Mouse (Mus musculus) left cerebral cortex, postnatal 25 days (tissue): ENCODE data around the gene Sparcl1. TPM values are rescaled to one million over a fixed set of nuclear protein-coding genes. Genes with fewer than 3 reads are reported as not detected.

Experiments used
- DNase-seq, 2 experiments: peaks; one replicate each; pipeline ENCODE4 v3.0.0; 2022; ENCODE audit warnings: low spot score in 2 of 2, mixed read lengths in 1 of 2
- intact Hi-C: fragments of 180-260 bp; cut with DNase I; formaldehyde crosslinking; loops from one replicate; pipeline ENCODE4 v1.15.1; 2025
- total RNA-seq, 2 experiments: library from RNA; stranded (reverse); gene quantifications; 2 replicates each; pipeline ENCODE4 v1.2.3; 2021

The Sparcl1 gene
- total RNA-seq, 2 experiments from 2014 or later: 1,388 to 1,439 TPM

DNA sequence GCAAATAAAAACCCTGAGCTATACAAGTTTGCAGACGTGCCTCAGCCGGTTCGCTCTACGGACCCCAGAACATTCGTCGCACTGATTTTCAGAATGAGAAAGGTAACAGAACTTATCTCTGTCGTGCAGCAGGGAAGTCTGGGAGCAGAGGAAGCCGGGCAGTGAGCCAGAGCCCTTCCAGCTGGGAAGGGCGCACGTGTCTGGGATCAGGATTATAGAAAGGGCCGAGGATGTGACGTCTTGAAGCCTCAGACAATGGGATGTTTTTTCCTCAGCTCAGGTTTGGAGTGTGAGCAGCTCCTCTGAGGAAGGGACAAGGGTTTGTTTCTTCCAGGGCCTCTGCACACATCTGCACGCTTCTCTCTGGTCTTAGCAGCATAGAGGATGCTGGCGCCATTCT is 1.6 kb upstream of the Sparcl1 start:
- DNase-seq: peak in 1 of 2 experiments; percentile 54
- intact Hi-C loops: loop anchor here (10.0 kb wide), 1 partner anchor 340 kb away; the partner anchor contains the start of gene Pkd2

DNA sequence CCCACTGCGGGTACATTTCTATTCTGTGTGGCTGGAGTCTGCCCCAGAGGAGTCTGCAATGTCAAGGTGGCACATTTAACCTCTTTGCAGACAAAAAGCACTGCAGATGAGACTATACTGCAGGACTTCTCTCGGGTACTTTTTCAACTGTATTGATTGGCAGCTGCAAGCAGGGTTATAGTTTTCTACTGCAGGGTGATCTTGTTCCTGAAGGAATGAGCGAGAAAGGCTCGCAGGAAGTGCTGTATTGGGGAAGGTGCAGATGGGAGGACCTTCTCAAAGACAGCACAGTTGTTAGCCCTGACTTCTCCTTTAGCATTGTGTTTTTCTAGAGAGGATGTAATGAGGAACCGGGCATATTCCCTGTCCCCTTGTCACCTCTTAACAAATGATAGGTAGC is 1.0 kb downstream of the Sparcl1 start:
- peak in 1 of 2 experiments; percentile 55 for DNase-seq
- intact Hi-C loops: loop anchor here (10.0 kb wide), 1 partner anchor 342 kb away; the partner anchor contains the start of gene Pkd2

DNA sequence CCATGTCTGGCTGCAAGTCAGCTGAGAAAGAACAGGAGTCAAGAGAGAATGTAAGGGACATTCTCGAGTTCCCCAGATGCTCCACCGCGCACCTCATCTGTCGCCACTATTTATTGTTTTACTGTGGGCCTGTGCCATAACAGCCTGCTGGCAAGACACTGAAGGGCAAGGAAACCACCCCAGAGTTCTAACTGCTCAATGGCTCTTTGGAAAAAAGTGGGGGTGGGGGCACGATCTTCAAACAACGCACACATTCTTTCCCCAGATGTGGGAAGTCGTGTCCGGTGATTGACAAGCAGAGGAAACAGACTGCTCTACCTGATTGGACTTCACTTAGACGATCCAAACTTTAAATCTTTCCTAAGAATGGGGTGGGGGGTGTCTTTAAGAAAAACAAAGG is 1.5 kb downstream of the Sparcl1 start:
- DNase-seq: peak; percentile 47 to 53
- intact Hi-C loops: loop anchor here (10.0 kb wide), 1 partner anchor 343 kb away; the partner anchor contains the start of gene Pkd2

DNA sequence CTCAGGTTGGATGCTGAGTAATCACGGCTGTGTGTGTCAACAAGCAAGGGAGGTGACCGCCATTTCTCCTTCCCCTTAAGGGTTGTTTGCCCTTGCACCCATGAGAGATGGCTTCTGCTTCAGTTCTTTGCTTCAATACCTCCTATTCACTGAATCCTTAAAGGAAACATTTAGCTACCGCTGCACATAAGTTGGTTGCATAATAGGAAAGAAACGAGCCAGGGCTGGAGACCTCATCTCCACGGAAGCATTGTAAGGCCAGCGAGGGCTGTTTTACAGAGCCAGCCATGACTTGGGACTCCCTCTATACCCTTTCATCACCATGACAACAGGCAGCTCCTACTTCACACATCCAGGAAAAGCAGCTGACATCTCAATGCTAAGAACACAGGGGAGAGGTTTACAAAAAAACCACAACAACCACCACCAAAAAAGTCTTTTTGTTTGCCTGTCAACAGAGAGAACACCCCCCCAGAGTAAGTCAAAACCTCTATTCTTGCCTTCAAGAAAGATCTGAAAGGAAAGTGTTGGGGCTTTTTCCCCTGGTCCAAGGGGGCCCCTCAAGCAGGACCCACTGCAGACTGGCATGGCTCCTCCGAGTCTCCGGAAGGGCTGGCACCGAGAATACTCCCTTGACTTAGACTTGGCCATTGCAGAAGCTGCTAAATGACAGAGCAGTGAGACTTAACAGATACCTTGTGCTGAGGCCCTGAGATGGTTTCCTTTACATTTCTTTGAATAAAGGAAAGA is 3.2 kb downstream of the Sparcl1 start:
- intact Hi-C loops: loop anchor here (10.0 kb wide), 1 partner anchor 344 kb away; the partner anchor contains the start of gene Pkd2
- peak; percentile 79 to 90 for DNase-seq

DNA sequence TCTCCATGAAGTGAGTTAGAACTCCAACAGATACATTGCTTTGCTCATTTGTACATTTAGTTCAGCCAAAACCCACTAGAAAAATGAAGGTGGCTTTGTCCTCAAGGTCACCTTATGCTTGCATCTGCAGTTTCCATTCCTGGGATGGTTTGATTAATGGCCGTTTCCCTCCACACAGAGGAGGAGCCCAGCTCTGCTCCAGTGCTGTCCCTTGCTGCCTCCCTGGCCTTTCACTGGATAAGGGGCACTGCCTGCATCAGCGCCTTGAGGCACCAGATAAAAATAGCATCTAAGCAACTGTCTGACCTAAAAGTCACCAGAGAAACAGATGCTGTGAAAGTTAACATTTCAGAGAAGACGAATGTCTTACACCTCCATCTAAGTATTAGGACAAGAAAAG is 4.0 kb downstream of the Sparcl1 start:
- intact Hi-C loops: no loop called here
- DNase-seq: peak in 1 of 2 experiments; percentile 19

DNA sequence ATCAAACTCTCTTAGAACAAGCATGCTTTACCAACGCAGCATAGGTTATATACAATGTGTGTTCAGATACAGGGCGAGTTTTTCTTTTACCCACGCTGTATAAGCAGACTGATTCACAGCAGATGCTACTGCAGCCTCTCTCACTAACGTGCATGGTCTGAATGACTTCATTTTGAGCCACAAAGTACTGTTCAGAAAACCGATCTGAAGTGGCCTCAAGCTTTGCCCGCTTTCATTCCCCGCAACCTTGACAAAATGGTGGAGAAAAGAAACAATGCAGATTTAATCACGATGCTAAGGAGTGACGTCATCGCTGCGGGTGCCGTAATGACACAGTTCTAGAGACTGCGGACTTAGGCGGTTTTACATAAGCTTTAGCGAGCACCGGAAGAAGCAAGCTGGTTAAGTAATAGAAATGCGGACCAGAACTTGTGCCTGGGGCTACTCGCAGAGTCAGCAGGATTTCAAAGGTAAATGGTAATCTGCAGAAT is 4.6 kb downstream of the Sparcl1 start:
- DNase-seq: peak; percentile 76 to 87
- intact Hi-C loops: no loop called here

DNA sequence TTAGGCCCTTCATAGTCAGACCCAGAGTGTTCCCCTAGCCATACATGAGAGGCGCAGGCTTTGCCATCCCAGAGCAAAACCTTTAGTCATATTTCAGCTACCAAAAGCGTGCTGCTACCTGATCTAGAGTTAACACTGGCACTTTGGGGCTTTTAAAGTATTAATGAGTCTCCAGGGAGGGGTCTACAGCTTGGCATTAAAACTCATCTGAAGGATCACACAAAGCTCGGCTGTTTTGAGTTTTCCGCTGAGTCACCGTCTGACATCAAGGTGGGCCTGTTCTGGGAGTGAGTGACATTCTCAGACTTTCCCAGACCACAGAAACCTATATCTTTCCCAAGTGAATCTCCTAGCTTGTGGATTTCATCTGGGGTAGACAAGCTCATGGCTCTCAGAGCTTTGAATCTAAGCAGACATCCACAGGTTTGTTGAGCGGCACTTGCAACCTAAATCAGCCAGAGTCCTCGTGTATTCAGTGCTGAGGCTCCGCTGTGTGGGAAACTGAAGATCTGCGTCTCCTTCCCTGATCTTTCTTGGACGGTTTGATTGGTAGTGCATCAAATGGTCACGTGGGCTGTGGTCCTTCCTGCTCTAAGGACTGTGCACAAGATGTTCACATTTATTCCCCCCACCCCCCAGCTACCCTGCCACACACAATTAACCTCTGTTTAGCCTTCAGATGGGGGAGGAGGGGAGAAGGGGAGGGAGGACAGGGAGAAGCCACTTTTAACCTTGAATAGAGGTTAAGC is 5.2 kb downstream of the Sparcl1 start:
- peak; percentile 37 to 41 for DNase-seq
- intact Hi-C loops: no loop called here

DNA sequence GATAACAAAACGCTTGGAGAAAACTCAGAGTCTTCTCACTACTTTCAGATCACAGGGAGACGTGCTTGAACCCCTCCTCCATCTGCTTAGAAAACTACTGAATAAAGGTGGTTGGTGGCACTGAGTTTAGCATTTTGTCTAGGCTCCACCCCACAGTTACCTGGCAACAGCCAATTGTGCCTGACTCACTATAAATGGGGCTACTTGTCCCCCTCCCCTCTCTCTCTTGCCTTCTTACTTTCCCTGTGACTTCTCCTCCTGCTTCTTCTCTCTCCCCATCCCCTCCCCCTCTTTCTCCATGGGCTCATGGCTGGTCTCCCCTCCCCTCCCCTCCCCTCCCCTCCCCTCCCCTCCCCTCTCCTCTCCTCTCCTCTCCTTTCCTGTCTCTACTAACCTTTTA is 9.4 kb downstream of the Sparcl1 start:
- DNase-seq: no peak
- intact Hi-C loops: no loop called here

DNA sequence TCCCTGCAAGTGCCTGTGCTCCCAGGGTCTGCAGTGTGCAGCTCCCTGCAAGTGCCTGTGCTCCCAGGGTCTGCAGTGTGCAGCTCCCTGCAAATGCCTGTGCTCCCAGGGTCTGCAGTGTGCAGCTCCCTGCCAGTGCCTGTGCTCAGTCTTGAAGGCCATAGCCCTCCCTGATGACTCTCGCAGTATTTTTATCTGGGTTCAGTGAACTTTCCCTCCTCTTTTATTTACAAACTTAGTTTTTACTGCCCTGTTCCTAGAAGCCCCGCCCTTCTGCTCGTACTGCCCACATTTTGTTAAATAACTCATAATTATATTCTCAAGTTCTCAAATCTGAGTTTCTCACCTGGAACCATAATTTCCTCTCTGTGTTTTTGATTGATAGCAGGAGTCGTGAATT is 10.4 kb downstream of the Sparcl1 start:
- intact Hi-C loops: no loop called here
- DNase-seq: no peak

DNA sequence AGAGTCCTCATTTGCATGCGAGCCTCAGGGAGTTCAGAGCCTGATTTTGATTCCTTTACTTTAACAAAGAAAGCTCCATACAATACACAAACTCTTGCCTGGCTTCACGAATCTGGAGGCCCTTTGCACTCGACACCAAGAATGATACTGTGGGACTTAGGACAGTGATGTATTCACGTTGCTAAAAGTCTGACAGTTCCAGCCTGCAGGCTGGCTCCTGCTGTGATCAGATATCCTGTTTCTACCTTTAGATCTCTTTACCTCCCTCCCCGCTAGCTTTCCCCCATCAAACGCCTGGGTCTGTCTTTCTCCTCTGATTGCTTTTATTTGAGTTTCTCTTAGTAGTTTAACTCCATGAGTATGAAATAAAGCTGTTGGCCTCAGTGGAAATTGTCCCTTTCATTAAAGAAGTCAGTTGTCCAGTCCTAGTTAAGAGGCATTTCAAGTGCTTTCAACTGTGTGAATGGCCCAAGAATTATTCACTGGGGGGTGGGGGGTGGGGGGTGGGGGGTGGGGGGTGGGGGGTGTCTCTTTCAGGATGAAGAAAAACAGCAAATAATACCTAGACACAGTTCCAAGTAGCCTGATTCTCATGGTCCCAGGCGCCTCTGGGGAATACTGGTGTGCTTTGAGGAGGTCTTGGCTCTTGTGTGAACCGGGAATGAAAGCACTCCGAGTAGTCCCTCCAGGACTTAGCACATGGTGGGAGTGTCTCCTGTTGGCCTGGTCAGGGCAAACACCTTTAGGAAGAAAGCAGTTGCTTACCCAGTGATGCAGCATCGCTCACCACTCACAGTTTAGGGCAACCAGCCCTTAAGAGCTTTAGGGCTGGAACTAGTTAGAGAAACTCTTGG is 11.6 kb downstream of the Sparcl1 start:
- peak in 1 of 2 experiments; percentile 29 for DNase-seq
- intact Hi-C loops: no loop called here

DNA sequence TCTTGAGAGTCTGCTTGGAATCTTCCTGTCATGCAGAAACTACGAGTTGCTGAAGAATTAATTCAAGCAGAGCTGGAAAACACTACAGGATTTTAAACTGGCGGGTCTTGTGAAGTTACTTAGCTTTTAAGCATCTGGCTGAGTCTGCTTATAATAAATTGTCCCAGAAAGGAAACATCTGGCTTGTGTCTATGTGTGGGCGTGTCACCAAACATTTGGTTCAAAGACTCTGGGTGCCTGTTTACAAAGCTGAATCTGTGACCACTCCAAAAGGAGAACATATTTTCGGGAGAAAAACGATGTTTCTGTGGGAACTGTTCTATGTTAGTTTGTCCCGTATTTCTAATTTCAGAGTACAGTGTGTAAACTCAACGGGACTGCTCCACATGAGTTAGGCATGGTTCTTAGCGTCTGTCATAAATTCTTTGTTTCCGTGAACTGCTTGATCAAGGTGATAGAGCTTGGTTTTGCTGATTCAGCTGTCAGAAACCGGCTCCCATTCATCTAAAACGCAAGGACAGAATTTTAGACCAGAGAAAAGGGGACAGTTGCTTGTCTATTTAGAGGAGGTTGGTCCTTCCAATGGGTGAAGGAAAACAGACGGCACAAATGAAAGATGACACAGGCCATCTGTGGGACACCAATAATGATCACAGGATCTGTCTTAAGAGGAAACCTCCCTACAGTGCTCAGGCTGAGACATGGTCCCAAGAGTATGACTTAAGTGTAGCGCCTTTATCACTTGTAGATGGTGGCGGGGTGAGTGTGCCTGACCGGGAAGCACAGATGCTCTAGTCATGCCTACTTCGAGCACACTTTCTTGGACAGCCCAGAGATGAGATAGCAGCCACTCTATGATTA is 17.2 kb downstream of the Sparcl1 start:
- intact Hi-C loops: no loop called here

DNA sequence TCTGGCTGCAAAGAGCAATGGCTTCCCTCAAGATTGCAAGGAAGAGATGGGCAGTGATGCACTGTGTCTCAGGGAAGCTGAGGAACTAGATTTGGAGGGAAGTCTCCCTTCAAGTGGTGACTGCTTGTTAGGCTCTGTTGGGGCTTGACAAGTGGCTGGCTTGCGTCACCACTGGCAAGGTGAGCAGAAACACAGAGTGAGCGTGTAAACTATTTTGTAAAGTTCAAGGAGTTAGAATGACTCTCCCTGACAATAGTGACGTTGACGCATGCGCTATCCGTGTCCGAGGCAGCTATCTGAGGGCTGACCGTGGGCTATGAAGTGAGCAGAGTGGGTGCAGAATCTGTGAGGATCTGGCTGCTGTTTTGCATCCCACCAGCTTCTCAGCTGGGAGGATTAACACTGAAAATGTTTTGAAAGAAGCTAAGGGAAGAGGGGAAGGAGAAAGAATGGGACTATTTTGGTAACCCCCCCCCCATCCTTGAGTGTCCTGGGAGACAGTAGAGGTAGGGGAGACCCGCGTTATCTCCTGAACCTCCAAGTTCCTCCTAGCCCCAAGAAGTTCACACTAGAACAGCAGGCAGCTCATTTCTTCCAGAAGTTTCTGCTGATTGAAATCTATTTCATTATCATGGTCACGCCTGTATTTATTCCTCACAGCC is 18.0 kb downstream of the Sparcl1 start:
- intact Hi-C loops: no loop called here
- no peak for DNase-seq

More for the DNA sequence above, 17.2 kb downstream of the Sparcl1 start:
- peak in 1 of 2 experiments; percentile 27 for DNase-seq

DNA sequence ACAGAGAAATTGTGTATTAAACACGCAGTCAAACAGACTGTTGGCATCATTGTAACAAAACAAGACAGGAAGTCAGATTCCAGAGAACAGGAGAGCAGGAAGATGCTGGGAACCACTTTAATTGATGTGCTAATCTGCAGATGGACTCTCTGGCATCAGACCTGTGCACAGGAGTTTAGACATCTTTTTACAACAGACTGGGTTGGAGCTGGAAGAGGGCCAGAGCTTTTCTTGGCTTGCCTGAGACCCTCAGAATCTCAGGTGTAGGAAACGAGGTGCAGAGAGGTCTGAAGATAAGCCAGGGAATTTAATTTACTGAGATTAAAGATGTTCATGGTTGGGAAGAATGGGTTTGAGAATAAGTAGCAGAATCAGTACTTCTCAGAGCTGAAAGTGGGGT is 23.8 kb downstream of the Sparcl1 start:
- DNase-seq: no peak
- intact Hi-C loops: no loop called here

DNA sequence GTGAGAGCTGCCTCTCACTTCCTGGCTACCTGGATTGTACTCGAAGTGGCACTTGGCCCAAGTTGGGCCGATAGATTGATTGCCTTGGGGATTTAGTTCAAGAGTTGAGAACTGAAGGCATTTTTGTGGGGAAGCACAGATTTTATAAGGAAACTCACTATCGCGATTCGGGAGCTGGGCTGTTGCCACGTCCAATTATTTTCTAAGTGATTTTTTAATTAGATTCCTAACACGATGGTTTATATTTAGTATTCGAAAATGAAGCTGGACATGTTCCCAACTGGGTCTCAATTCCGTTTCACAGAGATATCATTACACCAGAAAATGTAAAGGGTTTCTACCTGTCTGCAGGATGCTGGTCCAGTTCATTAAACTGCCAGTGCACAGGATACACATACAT is 28.2 kb downstream of the Sparcl1 start:
- intact Hi-C loops: no loop called here
- no peak for DNase-seq

DNA sequence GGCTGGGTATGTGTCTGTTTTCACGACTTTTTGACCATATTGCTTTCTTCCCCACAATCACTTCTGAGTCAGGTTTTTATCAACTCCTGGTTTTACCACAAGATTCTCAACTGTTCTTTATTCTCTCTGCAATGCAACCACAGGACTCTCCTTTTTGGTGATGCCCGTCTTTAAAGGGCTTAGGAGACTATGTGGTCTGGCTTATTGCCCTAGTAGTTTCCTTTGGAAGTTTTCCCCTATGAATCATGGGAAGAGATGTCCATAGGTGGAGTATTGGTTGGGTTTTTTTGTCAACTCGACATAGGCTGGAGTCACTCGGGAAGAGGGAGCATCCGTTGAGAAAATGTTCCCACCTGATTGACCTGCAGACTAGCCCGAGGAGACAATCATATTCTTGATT is 32.8 kb downstream of the Sparcl1 start:
- intact Hi-C loops: no loop called here
- DNase-seq: no peak

DNA sequence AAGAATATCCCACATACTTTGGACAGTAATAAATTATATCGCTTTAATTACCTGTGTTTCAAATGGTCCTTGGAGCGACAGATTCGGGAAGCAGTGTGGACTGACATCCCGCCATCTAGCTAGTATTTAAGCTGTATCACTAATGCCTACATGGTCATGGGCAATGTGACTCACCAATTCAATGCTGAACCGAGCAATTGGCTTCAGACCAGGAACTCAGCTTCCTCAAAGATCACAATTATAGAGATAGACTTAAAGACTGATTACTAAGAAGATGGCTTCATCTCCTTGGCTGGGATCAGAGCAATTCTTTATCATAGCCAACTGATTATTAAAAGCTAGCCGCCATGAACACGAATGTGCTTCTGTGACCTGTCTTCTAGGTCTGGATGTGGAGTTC is 36.0 kb downstream of the Sparcl1 start, which contains the start of gene Gm17660:
Gm17660 (minus strand) TSS at position 101 of the 400 bp plus-strand sequence.
- intact Hi-C loops: loop anchor here (5.0 kb wide), 1 partner anchor 260 kb away; no protein-coding TSS in a partner anchor
- DNase-seq: no peak

DNA sequence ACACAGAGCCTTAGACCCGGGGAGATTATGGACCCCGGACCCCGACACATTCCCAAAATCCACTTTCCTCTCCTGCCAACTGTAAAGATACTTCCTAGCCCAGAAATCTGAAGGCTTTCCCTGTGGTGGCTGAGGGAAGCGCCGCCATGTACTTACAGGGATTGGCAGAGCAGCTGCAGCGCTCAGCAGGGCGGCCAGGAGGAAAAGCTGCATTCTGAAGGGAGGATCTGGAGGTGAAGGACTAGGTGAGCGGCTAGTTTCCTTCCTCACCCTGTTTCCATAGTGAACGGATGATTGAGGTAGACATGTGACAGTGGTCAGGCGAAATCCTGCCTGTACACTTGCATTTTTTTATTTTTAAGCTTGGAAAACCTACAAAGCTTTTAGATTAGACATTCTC is 37.2 kb downstream of the Sparcl1 start:
- peak in 1 of 2 experiments; percentile 33 for DNase-seq
- intact Hi-C loops: loop anchor here (5.0 kb wide), 1 partner anchor 261 kb away; no protein-coding TSS in a partner anchor

DNA sequence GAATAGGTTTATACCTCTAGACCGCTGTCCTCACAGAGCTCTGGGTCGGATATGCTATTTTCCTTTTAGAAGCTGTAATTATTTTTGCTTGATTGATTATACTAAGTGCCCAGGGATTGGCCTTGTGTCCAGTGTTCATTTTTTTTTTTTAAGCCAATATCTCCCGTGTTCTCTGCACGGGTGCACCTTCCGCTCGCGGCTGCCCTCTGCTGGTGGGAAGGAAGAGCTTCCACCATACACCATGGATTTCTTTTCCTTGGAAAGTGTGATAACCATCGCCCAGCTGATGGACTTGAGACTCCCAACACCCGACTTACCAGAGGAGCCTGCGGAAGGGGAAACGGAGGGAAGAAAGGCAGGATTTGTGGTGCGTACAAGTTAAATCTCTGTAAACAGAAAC is 39.1 kb downstream of the Sparcl1 start:
- intact Hi-C loops: no loop called here
- DNase-seq: peak in 1 of 2 experiments; percentile 57
